Mouse (Mus musculus) T-helper 2 cell (primary cell): ENCODE measurements around the gene Akap13.

ENCODE experiments used
- in situ Hi-C: fragments of 300-600 bp; cut with MboI, MseI; formaldehyde crosslinking; loops from one replicate; pipeline ENCODE4 v1.15.1; 2025; ENCODE audit warnings: high pct_unique_total_duplicates

The Akap13 gene

DNA sequence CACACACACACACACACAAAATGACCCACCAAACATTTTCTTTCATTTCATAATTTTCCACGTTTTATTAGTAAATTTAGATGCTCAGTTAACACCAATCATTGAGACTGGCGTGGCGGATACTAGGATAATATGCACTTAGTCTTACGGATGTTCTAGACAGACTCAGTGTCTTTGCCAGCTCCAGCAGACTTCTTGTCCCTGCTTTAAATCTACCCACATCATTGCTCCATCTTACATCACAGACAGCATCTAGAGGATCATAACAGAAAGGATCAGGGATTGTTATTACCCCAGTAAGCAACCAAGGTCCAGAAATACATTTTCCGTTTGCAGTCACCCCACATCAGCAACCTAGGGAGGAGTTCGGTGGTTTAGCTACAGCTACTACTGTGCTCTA lies 255.6 kb downstream of the Akap13 start:
- in situ Hi-C loops: loop anchor here (10.0 kb wide), 1 partner anchor 564 kb away; no protein-coding TSS in a partner anchor

DNA sequence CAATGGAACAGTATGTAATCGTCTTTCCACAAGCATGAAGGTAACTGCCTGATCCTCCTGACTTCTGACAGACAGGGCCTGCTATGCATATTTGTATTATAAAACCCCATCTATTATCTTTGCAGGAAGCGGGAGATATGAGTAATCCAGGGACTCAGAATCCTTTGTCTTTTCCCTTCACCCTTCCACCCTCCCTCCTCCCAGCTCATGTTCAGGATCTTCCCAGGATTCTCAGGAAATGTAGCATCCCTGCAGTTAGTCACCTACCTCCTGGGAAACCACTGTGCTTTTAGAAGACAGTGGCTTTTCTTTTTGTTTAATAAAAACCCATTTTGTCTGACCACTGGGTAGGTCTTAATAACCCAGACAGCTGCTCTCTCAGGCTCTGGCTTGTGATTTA lies 256.1 kb downstream of the Akap13 start:
- in situ Hi-C loops: loop anchor here (10.0 kb wide), 1 partner anchor 563 kb away; no protein-coding TSS in a partner anchor

- in situ Hi-C loops: loop anchor here (10.0 kb wide), 1 partner anchor 562 kb away; no protein-coding TSS in a partner anchor
Observed at GRCm38 (mm10) chr7:75712808-75713207, 257.5 kb downstream of the Akap13 start.

DNA sequence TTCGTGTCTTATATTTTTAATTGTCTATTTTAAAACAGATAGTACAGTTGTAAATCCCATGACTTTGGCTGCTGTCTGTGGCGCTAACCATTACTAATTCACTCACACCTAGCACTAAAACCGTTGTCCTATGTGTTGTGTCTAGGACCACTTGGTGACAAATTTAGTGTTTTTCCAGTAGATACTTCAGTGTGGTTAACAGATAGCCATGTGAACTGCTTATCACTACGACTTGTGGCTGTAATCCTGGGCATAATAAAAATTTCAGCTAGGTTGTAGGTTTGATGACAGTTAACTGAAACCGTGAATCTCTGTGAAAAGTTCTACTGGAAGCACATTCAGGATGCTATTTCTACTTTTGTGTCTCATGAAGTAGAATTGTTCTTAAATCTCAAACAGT lies 258.6 kb downstream of the Akap13 start:
- in situ Hi-C loops: loop anchor here (10.0 kb wide), 1 partner anchor 561 kb away; no protein-coding TSS in a partner anchor

- in situ Hi-C loops: loop anchor here (10.0 kb wide), 1 partner anchor 560 kb away; no protein-coding TSS in a partner anchor
Observed at GRCm38 (mm10) chr7:75715026-75715425, 259.7 kb downstream of the Akap13 start.

DNA sequence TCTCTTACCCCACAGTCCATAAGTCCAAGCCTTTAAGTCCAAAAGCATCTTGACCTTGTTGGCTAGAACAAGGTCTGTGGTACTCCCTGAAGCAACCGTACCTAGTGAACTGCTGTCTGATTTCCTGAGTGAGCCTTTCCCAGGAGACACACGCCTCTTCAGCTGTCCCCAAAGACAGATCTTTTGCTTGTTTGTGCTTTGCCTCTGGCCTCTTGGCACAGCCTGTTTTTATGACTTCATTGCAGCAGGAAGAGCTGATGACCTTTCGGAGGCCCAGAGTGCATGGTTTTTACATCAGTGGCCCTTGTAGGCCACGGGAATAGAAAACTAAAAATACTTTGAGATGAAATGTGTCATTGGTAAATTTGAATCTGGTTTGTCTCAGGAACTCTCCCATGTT lies 260.6 kb downstream of the Akap13 start:
- in situ Hi-C loops: loop anchor here (10.0 kb wide), 1 partner anchor 559 kb away; no protein-coding TSS in a partner anchor

DNA sequence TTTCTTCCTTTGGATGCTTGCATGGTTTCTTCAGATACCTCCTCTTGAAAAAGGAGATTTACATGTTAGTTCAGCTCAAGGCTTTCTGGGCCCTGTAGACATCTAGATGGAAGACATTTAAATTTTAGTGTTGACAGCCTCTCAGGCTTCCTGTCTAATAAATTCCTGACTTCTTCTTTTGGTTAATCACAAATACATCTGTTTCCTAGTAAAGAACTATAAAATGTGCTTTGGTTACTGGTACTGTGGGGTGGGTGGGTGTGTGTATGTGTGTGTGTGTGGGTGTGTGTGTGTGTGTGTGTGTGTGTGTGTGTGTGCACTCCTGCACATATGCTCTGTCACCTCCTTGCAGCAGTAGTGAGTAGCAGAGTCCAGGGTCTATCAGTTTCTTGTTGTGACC lies 262.0 kb downstream of the Akap13 start:
- in situ Hi-C loops: loop anchor here (10.0 kb wide), 1 partner anchor 557 kb away; no protein-coding TSS in a partner anchor

DNA sequence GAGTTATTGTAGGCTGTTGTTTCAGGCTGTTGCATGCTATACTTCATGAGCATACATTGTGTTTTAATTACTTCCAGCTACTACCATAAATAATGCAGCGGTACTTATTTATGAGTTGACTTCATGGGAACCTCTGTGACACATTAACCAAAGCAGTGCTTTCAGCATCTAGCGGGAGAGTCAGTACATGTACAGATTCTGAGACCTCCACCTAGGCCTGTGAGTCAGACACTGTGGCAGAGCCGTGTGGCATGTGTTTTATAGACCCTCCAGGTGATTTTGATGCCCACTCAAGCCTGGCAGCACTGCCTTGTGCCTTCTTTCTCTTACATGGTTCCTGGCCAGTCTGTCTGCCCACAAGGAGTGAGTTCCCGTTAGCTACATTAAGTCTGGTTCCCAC lies 266.0 kb downstream of the Akap13 start:
- in situ Hi-C loops: no loop called here

- in situ Hi-C loops: no loop called here
Observed at GRCm38 (mm10) chr7:75724012-75724411, 268.7 kb downstream of the Akap13 start.

- in situ Hi-C loops: loop anchor here (5.0 to 25.0 kb wide), 2 partner anchors 41 to 589 kb away; no protein-coding TSS in a partner anchor
Observed at GRCm38 (mm10) chr7:75725899-75726298, 270.6 kb downstream of the Akap13 start.

DNA sequence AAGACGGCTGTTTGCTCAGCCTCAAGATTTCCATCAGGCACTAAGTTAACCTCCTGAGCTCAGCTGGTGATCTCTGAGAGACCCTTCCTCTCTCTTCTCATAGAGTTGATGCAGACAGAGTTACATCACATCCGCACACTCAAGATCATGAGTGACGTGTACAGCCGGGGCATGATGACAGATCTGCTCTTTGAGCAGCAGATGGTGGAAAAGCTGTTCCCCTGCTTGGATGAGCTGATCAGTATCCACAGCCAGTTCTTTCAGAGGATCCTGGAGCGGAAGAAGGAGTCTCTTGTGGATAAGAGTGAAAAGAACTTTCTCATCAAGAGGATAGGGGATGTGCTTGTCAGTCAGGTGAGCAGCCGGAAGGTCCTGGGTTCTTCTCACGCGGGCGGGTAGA lies 271.5 kb downstream of the Akap13 start:
- in situ Hi-C loops: loop anchor here (5.0 to 25.0 kb wide), 2 partner anchors 40 to 590 kb away; no protein-coding TSS in a partner anchor

DNA sequence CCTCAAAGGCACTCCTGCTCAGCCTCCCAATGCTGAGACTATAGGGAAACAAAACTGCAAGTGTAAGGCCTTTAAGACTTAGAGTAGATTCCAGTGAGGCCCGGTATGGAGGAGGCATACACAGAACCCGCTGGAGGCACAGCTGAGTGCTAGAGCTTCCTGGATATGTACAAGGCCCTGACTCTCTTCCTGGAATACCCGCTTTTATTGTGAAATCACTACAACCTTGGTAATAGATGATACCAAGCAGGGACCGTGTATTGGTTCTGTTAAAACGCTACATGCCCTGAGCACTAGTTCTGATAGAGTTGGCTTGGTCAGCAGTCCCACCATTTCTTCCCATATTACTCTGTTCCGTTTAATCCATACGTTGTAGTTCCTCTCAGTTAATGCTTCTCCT lies 274.3 kb downstream of the Akap13 start:
- in situ Hi-C loops: loop anchor here (5.0 to 25.0 kb wide), 2 partner anchors 38 to 592 kb away; no protein-coding TSS in a partner anchor

DNA sequence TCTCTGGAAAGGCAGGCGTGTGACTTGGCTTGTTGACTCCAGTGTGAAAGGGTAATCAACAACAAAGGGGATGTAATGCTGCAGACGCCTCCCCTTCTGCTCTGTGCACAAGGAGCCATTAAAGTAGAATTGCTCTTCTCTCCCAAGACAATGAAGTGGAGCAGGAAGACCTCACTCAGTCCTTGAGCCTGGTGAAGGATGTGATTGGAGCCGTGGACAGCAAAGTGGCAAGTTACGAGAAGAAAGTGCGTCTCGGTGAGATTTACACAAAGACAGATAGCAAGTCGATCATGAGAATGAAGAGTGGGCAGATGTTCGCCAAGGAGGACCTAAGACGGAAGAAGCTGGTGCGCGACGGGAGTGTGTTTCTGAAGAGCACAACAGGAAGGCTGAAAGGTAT lies 274.9 kb downstream of the Akap13 start:
- in situ Hi-C loops: loop anchor here (25.0 kb wide), 1 partner anchor 593 kb away; no protein-coding TSS in a partner anchor

DNA sequence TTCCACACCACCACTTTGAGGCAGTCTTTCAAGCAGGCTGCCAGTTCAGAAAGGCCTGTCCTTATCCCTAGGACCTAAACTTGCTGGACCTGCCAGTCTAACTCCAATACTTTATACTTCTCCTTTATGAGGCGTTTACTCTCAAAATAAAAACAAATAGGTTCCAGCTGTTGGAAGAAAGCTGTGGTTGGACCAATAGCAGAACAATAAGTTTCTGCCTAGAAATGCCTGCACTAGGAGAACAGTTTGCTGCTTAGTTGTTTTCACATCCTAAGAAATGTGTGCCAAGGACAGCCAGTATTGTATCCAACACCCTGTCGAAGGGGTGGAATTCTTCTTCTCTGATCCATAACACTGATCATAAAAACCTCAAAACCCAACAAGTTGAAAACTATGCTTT lies 276.6 kb downstream of the Akap13 start:
- in situ Hi-C loops: loop anchor here (25.0 kb wide), 1 partner anchor 595 kb away; no protein-coding TSS in a partner anchor

DNA sequence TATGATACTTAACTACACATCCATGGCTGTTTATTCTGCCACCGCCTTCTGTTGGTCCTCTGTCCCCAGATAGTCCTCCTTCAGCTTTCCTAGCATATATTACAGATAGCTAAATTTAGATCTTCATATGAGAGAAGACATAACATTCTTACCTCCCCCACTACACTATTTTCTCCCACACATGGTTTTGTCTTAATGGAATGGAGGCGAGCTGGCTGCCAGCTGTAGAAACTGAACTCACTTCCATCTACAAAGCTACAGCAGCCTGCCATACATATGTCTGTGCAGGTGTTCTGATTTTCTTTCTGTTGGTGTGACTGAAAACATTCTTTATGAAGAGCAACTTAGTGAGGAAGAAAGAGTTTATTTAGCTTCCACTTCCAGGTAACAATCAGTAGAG lies 277.8 kb downstream of the Akap13 start:
- in situ Hi-C loops: loop anchor here (25.0 kb wide), 1 partner anchor 596 kb away; no protein-coding TSS in a partner anchor

DNA sequence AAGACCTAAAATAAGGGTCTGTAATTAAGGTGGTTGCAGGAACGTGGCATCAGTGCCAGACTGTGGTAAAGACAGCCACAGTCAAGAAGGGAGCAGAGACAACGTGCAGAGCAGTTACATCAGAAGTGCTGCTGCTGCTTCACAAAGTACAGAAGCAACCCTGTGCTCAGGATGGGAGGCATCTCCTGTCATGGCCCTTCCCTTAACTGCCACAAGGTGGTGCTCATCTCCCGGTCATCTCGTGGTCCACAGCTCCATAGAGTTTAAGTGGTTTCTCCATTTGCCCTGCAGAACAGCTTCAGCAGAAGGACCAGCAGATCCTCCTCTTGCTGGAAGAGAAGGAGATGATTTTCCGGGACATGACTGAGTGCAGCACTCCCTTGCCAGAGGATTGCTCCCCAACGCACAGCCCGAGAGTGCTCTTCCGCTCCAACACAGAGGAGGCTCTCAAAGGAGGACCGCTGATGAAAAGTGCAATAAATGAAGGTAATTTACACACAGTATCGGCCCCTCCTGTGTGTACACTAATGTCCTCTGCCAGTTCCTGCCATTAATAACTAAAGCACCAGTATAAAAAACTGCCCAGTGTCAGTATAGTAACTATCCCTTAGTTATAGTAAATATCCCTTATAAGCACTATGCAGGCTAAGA lies 283.9 kb downstream of the Akap13 start:
- in situ Hi-C loops: loop anchor here (25.0 kb wide), 1 partner anchor 602 kb away; no protein-coding TSS in a partner anchor

GRCm38 (mm10) chr7:75744528-75744927 lies 289.2 kb downstream of the Akap13 start:
- in situ Hi-C loops: loop anchor here (10.0 to 25.0 kb wide), 2 partner anchors 80 to 607 kb away; no protein-coding TSS in a partner anchor

DNA sequence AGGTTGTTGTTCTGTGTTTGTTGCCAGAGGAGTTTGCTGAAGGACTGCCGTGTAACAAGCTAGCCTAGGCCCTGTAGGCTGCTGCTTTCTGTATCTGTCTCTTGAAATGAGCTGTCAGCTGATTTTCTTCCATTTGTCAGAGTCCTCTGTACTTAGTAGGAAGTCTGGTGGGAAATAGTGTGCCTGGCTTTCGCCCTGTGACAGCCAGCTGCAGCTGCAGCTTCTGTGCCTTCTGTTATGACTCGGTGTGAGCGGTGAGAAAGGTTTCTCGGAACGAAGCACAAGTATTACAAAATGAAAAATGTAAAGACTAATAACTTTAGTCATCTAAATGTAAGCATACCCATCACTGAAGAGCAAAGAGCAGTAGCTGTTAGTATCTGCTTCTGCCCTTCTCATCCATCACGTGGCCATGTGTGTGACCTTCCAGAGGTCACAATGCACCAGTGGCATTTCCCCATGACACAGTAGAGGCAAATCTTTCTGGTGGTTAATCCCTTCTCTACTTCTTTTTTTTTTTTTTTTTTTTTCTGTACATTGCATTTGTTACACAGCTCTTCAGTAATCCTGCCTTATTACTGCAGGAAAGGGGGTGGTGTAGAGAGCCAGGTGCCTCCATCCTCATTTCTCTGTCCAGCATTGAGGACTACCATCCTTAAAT lies 289.8 kb downstream of the Akap13 start:
- in situ Hi-C loops: loop anchor here (10.0 to 25.0 kb wide), 2 partner anchors 80 to 608 kb away; no protein-coding TSS in a partner anchor

GRCm38 (mm10) chr7:75745969-75746368 lies 290.6 kb downstream of the Akap13 start:
- in situ Hi-C loops: loop anchor here (10.0 to 25.0 kb wide), 2 partner anchors 79 to 609 kb away; no protein-coding TSS in a partner anchor

- in situ Hi-C loops: no loop called here
Observed at GRCm38 (mm10) chr7:75750581-75750980, 295.2 kb downstream of the Akap13 start.

- in situ Hi-C loops: no loop called here
Observed at GRCm38 (mm10) chr7:75751161-75751803, 295.9 kb downstream of the Akap13 start.
